Mouse (Mus musculus): ENCODE measurements around the gene Lrrc27. TPM values are rescaled to one million over a fixed set of nuclear protein-coding genes. Genes with fewer than 3 reads are reported as not detected.

Lrrc27 gene
- polyA plus RNA-seq (2012; rRNA removed), result 3.8 and 8.3 TPM in 2 replicates

DNA sequence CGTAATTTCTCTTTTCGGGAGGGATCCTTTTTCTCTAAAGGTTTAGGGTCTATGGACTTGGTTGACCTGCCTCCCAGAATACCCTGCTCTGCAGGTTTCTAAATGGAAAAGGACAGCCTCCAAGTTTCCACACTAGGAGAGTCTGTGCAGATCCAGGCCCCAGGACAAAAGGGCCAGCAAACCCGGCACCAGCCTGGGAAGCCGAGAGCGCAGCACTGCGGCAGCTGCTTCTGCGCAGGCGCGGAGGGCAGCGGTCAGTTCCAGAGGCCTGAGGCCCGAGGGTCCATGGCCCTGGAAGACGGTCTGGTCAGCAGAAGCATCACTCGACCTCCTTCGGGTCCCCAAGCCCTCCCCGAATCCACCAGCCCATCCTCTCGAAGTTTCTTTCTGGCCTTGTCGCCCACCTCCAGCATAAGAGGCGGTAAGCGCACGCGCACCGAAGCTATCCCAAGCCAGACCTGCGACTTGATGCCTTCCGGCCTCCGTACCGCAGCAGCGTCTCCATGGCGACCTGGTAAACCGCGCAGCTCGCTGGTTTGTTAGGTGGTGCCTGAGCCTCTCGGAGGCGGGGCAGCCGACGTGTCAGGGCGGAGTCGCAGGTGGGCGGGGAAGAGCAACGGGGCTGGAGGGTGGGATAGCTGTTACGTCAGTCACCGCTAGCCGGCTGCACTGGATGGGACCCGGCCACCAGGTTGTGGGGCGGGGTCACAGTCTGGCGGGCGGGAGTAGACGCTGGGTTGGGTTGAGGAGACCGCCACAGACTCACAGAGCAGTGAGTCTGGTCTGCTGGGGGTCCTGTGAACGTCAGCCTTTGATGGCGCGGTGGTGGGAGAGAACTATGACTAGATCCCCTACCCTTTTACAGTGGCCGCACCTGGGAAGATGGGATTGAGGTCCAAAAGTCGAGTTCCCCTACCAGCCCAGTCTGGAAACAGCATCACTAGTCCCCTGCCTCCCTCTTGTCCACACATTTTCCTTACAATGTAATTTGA, at the start of gene Lrrc27, which contains the start of gene Stk32c:
Gene Lrrc27 (plus strand): TSS at position 235 of the 992 bp plus-strand sequence.
Gene Stk32c (minus strand): TSS at position 554 of the 992 bp plus-strand sequence.
- peak; percentile 100 for DNase-seq (ENCODE audit: low read depth)
- TF ChIP-seq CTCF (IDR thresholded peaks at IDR 0.05; ENCODE audit: borderline replicate concordance, extremely low read depth, insufficient read depth, insufficient read length) (no peak), POLR2A (IDR thresholded peaks at IDR 0.05; ENCODE audit: borderline replicate concordance, extremely low read depth, insufficient read depth, insufficient read length, poor library complexity, severe bottlenecking) (peak; percentile 30; the same call in 1 of the 2 replicates)

DNA sequence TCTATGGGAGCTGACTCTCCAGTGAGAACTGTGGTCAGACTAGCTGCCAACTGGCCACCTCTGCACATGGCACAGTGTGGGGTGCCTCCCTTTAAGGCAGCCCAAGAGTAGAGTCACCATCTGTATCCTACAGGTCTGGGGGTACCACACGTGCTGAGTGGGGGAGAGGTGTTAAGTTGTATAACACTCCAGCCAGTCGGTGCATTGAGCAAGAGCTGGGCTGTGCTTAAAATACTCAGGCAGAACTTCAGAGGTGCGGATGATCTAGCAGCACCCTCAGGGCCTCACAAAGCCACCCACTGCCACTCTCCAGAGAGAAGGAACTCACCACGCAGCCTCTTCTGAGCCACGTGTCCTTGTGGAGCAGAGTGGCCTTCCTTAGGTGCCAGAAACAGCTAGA, 48.4 kb upstream of the Lrrc27 start:
- TF ChIP-seq CTCF (IDR thresholded peaks at IDR 0.05; ENCODE audit: borderline replicate concordance, extremely low read depth, insufficient read depth, insufficient read length) (no peak), POLR2A (IDR thresholded peaks at IDR 0.05; ENCODE audit: borderline replicate concordance, extremely low read depth, insufficient read depth, insufficient read length, poor library complexity, severe bottlenecking) (no peak)
- no peak for DNase-seq (ENCODE audit: low read depth)

DNA sequence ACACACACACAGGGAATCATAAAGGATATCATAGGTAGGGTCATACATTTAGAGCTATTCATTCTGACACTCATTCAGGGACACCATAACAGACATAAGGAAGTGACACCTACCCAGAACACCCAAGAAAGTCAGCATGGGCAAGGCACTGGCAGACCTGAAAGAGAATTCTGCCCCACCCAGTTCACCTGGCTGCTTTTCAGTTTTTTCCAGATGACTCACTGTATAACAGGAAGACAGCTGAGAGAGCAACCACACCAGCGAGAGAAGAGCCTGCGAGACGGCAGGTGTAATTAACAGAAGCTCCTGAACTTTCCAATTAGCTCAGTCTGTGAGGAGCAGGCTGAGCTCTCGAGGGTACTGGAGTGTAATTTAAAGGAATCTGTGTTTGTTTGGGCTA, 43.6 kb upstream of the Lrrc27 start:
- DNase-seq (ENCODE audit: low read depth), result no peak
- TF ChIP-seq CTCF (IDR thresholded peaks at IDR 0.05; ENCODE audit: borderline replicate concordance, extremely low read depth, insufficient read depth, insufficient read length) (no peak), POLR2A (IDR thresholded peaks at IDR 0.05; ENCODE audit: borderline replicate concordance, extremely low read depth, insufficient read depth, insufficient read length, poor library complexity, severe bottlenecking) (no peak)

DNA sequence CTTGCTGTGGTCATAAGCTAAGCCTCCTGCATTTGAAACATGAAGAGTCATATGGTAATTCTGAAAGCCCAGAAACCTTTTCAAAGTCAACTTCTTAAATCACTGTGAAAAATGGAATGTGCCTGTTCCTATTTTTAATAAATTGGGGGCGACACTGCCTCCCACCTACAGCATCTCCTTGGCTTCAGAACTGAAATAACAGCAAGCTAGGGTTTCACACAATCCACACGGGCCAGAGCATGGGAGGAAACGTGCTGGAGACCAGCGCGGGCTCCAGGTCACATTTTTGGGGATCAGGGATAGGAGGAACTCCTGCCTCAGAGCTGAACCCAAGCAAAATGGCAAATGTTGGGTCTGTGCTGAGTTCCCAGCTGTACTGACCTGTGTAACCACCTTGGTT, 33.5 kb upstream of the Lrrc27 start:
- no peak for DNase-seq (ENCODE audit: low read depth)
- no peak for TF ChIP-seq POLR2A (IDR thresholded peaks at IDR 0.05; ENCODE audit: borderline replicate concordance, extremely low read depth, insufficient read depth, insufficient read length, poor library complexity, severe bottlenecking)
- no peak for TF ChIP-seq CTCF (IDR thresholded peaks at IDR 0.05; ENCODE audit: borderline replicate concordance, extremely low read depth, insufficient read depth, insufficient read length)

DNA sequence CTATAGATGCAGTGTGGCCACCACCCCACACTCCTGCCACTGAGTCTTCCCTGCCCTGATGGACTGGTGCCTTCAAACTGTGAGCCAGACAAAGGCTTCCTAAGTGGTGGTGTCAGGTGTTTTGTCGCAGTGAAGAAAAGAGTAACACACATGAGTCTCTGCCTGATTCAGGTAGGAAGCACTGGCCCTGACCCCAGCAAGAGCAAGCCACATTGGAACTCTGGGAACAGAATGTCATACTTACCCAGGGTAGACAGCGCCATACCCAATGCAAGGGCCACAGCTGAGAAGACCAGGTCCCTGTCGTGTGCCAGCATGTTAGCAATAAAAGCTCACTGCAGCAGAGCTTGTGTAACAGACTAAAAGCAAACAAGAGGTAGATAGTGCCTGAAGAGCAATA, 32.7 kb upstream of the Lrrc27 start:
- no peak for TF ChIP-seq POLR2A (IDR thresholded peaks at IDR 0.05; ENCODE audit: borderline replicate concordance, extremely low read depth, insufficient read depth, insufficient read length, poor library complexity, severe bottlenecking)
- TF ChIP-seq CTCF (IDR thresholded peaks at IDR 0.05; ENCODE audit: borderline replicate concordance, extremely low read depth, insufficient read depth, insufficient read length), result no peak
- no peak for DNase-seq (ENCODE audit: low read depth)

DNA sequence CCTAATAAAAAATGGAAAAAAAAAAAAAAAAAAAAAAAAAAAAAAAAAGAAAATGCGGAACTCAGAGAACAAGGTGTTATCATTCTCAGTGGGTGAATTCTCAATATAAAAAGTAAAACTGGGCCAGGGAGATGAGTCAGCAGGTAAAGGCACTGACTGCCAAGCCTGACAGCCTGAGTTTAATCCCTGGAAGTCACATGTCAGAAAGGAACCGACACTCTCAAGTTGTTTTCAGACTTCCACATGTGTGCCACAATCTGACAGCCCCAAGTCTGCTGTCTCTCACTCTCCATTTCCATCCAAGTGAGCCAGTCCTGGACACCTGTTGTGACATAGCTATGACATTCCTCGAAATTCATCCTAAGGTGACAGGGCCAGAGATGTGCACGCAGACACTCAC, 28.4 kb upstream of the Lrrc27 start:
- TF ChIP-seq POLR2A (IDR thresholded peaks at IDR 0.05; ENCODE audit: borderline replicate concordance, extremely low read depth, insufficient read depth, insufficient read length, poor library complexity, severe bottlenecking) (no peak), CTCF (IDR thresholded peaks at IDR 0.05; ENCODE audit: borderline replicate concordance, extremely low read depth, insufficient read depth, insufficient read length) (no peak)
- no peak for DNase-seq (ENCODE audit: low read depth)

DNA sequence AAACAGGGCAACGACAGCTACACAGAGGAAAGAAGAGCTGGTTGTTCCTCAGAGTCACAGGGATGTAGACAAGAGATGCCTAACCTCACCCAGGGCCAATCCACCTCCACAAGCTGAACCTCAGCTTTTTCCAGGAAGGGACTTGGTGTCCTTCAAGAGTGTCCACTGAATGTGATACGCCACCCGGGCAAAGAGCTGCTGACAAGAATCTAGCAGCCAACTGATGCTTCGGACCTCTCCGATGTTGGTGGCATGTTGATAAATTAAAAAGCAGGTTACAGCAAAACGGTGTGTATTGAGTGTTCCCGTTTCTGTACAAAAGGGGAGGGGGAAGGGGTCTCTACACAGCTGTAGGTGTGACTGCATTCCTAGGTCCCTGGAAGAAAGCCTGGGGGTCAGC, 27.9 kb upstream of the Lrrc27 start:
- TF ChIP-seq POLR2A (IDR thresholded peaks at IDR 0.05; ENCODE audit: borderline replicate concordance, extremely low read depth, insufficient read depth, insufficient read length, poor library complexity, severe bottlenecking) (no peak), CTCF (IDR thresholded peaks at IDR 0.05; ENCODE audit: borderline replicate concordance, extremely low read depth, insufficient read depth, insufficient read length) (no peak)
- DNase-seq (ENCODE audit: low read depth), result no peak

DNA sequence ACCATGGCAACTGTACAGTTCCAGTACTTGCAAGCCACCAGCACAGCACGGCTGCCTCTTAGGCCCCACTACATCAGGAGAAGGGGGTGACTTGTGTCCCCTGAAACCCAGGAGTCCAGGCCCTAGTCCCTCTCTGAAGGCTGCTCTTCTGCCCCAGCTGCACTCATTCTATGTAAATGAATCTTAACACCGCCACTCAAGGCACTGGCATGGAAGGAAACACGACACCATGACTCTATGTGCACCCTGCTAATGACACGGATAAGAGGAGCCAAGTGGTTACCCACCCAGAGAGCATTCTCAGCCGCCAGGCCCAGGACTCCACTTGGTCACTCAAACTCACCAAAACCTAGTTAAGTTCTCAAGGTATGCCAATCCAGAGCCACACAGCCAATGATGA, 26.8 kb upstream of the Lrrc27 start:
- peak; percentile 14 for DNase-seq (ENCODE audit: low read depth)
- no peak for TF ChIP-seq POLR2A (IDR thresholded peaks at IDR 0.05; ENCODE audit: borderline replicate concordance, extremely low read depth, insufficient read depth, insufficient read length, poor library complexity, severe bottlenecking)
- TF ChIP-seq CTCF (IDR thresholded peaks at IDR 0.05; ENCODE audit: borderline replicate concordance, extremely low read depth, insufficient read depth, insufficient read length), result no peak

DNA sequence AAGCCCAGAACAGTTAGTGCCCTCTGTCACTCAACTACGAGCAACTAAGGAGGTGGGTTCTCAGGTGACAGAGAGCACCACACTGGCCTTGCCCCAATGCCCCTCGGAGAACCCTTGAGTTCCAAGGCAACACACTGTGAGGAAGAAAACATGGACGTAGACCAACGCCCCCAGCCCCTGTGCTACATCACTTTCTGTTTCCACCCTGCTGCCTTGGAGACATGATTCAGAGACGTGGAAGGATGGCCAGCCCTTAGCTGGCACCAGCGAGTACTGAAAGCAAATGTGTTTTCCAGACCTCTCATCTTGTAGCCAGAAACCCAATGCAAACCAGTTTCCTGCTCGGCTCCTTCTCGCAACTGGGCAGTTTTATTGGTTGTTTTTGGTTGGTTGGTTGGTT, 26.4 kb upstream of the Lrrc27 start:
- no peak for DNase-seq (ENCODE audit: low read depth)
- TF ChIP-seq POLR2A (IDR thresholded peaks at IDR 0.05; ENCODE audit: borderline replicate concordance, extremely low read depth, insufficient read depth, insufficient read length, poor library complexity, severe bottlenecking), result no peak
- no peak for TF ChIP-seq CTCF (IDR thresholded peaks at IDR 0.05; ENCODE audit: borderline replicate concordance, extremely low read depth, insufficient read depth, insufficient read length)

DNA sequence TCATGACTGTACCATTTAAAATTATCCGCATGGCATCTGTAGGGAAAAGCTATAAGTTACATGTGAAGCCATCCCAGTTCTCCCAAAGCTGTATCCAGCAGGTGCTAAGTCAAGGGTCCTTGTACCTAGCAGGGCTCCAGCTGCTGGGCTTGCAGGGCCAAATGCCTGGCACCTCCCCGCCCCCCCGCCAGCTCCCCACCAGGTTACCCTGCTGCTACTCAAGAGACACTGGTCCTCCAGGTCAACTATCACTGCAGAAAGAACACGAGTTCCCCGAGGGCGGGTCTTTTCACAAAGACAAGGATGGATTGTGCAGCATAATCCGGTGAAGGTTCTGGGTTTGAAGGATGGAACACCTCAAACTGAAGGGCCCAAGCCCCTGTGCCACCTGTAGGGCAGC, 25.5 kb upstream of the Lrrc27 start:
- no peak for TF ChIP-seq CTCF (IDR thresholded peaks at IDR 0.05; ENCODE audit: borderline replicate concordance, extremely low read depth, insufficient read depth, insufficient read length)
- no peak for TF ChIP-seq POLR2A (IDR thresholded peaks at IDR 0.05; ENCODE audit: borderline replicate concordance, extremely low read depth, insufficient read depth, insufficient read length, poor library complexity, severe bottlenecking)
- no peak for DNase-seq (ENCODE audit: low read depth)

DNA sequence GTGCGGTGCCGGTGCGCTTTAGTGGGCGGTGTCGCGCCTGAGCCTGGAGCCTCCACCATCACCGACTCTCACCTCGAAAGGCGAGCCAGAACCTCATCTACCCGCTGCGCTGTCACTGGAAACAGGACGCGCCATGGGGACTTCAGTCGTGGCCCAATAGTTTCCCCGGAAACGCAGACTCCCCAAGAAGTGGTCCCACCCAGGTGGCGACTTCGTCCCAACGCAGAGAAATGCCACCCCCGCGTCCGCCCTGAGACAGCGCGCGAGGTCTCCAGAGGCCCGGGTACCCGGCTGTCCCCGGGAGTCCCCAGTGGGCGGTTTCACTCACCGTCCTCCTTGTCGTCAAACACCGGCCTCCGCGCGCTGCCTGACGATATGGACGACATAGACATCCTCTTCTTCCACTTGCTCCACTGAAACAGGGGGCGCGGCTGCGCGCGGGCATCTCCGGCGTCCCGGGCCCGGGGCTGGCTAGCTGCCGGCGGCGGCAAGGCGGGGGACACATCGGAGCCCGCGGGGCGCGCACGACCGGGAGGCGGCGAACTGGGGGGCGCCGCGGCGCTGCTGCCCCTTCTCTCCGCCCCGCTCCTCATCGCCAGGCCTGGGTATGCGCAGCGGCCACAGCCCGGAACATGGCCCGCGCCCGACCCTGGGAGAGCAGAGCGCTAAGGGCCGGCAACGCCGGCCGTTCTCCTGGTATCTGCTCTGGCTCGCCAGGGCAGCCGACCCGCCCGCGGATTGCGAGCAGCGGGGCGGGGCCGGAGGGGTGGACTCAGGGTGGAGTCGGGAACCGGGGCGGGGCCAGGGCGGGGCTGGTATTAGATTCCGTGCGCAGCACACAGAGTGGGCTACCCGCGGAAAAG, 24.8 kb upstream of the Lrrc27 start:
- peak; percentile 82 for DNase-seq (ENCODE audit: low read depth)
- TF ChIP-seq CTCF (IDR thresholded peaks at IDR 0.05; ENCODE audit: borderline replicate concordance, extremely low read depth, insufficient read depth, insufficient read length) (no peak), POLR2A (IDR thresholded peaks at IDR 0.05; ENCODE audit: borderline replicate concordance, extremely low read depth, insufficient read depth, insufficient read length, poor library complexity, severe bottlenecking) (no peak)
